Mouse (Mus musculus) liver, adult 2 months (tissue): ENCODE results near the gene Pitx3. TPM values are rescaled to one million over a fixed set of nuclear protein-coding genes. Genes with fewer than 3 reads are reported as not detected.
"Not testable (repeated sequence)": the region's sequence is repeated elsewhere in the genome, so short reads cannot be mapped to it uniquely, and the experiment has no call there.

Experiments
- DNase-seq: peaks from one replicate; pipeline ENCODE4 v3.0.0-alpha.2; 2011; ENCODE audit warnings: low read depth, low spot score; ENCODE audit errors: extremely low read depth
- H3K27ac ChIP-seq: fragments of 200-500 bp; replicated peaks from 2 replicates; pipeline ENCODE4 v1.5.1; 2012; ENCODE audit warnings: low read depth, mild to moderate bottlenecking, control low read depth, inconsistent platforms, low read length; ENCODE audit not compliant: insufficient read depth
- H3K27me3 ChIP-seq: fragments of 200-500 bp; 2 replicates; pipeline ENCODE4 v1.6.1; 2012; ENCODE audit warnings: mild to moderate bottlenecking, moderate library complexity, low read length, inconsistent platforms; ENCODE audit not compliant: control insufficient read depth, insufficient read depth
- H3K36me3 ChIP-seq: fragments of 200-500 bp; 2 replicates; pipeline ENCODE4 v1.6.1; 2012; ENCODE audit warnings: low read length, inconsistent platforms; ENCODE audit not compliant: control insufficient read depth, insufficient read depth
- H3K4me1 ChIP-seq: fragments of 200-500 bp; 2 replicates; pipeline ENCODE4 v1.6.1; 2011; ENCODE audit warnings: low read length; ENCODE audit not compliant: control insufficient read depth, insufficient read depth
- H3K4me3 ChIP-seq: fragments of 200-500 bp; 2 replicates; pipeline ENCODE4 v1.5.1; 2011; ENCODE audit warnings: low read depth, mild to moderate bottlenecking, control low read depth, low read length, moderate library complexity; ENCODE audit not compliant: insufficient read depth
- H3K79me2 ChIP-seq: fragments of 200-500 bp; 2 replicates; pipeline ENCODE4 v1.6.1; 2012; ENCODE audit warnings: inconsistent platforms, mild to moderate bottlenecking, low read length, moderate library complexity; ENCODE audit not compliant: control insufficient read depth, insufficient read depth
- H3K9ac ChIP-seq: fragments of 200-500 bp; 2 replicates; pipeline ENCODE4 v1.6.1; 2012; ENCODE audit warnings: low read depth, mild to moderate bottlenecking, control low read depth, inconsistent platforms, low read length
- CTCF ChIP-seq: fragments of 200-500 bp; IDR thresholded peaks from 2 replicates; pipeline ENCODE4 v1.5.1; 2011; ENCODE audit warnings: low read depth, low read length, control low read depth
- POLR2A ChIP-seq: fragments of 200-500 bp; IDR thresholded peaks from 2 replicates; pipeline ENCODE4 v1.6.1; 2011; ENCODE audit warnings: low read length, control low read depth; ENCODE audit not compliant: insufficient read depth; ENCODE audit errors: extremely low read depth
- WGBS: fragments of 180-500 bp; shearing (Covaris S2); methylation state at CpG from one replicate; pipeline ENCODE4 v1.1.7; 2018; 5-methylcytosine and 5-hydroxymethylcytosine counted together
- polyA plus RNA-seq: library from polyadenylated mRNA; depleted of rRNA; stranded (reverse); fragments of >200 nt; gene quantifications from 2 replicates; pipeline ENCODE4 v1.2.3, GENCODE M21; 2012
- total RNA-seq: library from RNA; depleted of rRNA; stranded (reverse); fragments of >200 nt; gene quantifications from 2 replicates; pipeline ENCODE4 v1.2.3, GENCODE M21; 2014

Pitx3 gene
- total and polyA plus RNA-seq, 2 experiments: not detected

- H3K27ac ChIP-seq: peak overlapping the region; percentile 41; the same call in 1 of the 2 replicates
- no peaks in the 10 kb centered on the region for H3K36me3 ChIP-seq
- DNase-seq: peak; percentile 59
- 8% methylated on average over 8 of the region's 8 CpGs for WGBS
- H3K79me2 ChIP-seq: no peaks in the 10 kb centered on the region
- H3K4me3 ChIP-seq: no peak overlapping the region; the same call in 1 of the 2 replicates
- TF ChIP-seq CTCF (no peak), POLR2A (no peak)
- H3K4me1 ChIP-seq: peaks cover 19% of the 10 kb centered on the region
- H3K27me3 ChIP-seq: no peaks in the 10 kb centered on the region
- H3K9ac ChIP-seq: peak overlapping the region; percentile 30
Observed at GRCm38 (mm10) chr19:46131283-46131682, 16.8 kb downstream of the Pitx3 start.

DNA sequence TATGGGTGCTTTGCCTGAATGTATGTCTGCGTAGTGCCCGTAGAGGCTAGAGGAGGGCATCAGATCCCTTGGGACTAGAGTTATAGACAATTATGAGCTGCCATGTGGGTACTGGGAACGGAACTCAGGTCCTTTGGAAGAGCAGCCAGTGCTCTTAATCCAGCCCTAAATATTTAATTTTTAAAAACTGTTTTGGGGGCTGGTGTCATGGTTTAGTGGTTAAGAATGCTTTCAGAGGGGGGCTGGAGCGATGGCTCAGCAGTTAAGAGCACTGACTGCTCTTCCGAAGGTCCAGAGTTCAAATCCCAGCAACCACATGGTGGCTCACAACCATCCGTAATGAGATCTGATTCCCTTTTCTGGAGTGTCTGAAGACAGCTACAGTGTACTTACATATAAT lies 18.4 kb downstream of the Pitx3 start:
- WGBS: 69% methylated on average over 6 of the region's 6 CpGs
- not testable (repeated sequence) for H3K27ac ChIP-seq, H3K27me3 ChIP-seq, H3K9ac ChIP-seq, DNase-seq, H3K36me3 ChIP-seq, H3K4me3 ChIP-seq, H3K79me2 ChIP-seq
- peaks cover 18% of the 10 kb centered on the region for H3K4me1 ChIP-seq

DNA sequence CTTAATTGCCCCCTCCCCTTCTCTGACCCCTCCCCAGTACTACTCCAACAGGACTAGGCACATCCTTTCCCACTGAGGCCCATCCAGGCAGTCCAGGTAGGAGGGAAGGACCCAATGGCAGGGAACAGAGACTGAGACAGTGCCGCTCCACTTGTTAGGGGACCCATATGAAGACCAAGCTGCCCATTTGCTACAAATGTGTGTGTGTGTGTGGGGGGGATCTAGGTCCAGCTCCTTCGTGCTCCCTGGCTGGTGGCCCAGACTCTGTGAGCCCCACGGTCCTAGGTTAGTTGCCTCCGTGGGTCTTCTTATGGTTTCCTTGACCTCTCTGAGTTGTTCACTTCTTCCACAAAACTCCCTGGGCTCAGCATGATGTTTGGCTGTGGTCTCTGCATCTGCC lies 21.8 kb downstream of the Pitx3 start:
- no peak for TF ChIP-seq CTCF
- no peak for TF ChIP-seq POLR2A
- H3K79me2 ChIP-seq: no peaks in the 10 kb centered on the region
- H3K27ac ChIP-seq: no peak overlapping the region
- H3K36me3 ChIP-seq: no peaks in the 10 kb centered on the region
- 86% methylated on average over 4 of the region's 4 CpGs for WGBS
- DNase-seq: no peak
- no peaks in the 10 kb centered on the region for H3K27me3 ChIP-seq
- no peak overlapping the region for H3K9ac ChIP-seq
- H3K4me3 ChIP-seq: no peak overlapping the region
- H3K4me1 ChIP-seq: peaks cover 12% of the 10 kb centered on the region

DNA sequence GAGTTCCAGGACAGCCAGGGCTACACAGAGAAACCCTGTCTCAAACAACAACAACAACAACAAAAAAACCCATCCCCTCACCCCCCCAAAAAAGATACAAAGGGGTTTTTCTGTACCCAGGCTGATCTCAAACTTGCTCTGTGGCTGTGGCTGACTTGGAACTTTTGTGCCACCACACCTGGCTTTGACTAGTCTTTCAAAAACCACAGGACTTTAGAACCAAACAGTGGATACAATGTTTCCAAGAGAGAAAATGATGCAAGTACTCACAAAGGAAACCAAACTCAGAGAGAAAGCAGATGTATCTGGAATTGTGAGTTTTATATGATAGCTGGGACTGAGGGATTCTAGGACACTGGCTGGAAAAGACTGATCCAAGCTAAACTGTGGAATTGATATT lies 23.5 kb downstream of the Pitx3 start:
- Histone ChIP-seq H3K27me3 (no peaks in the 10 kb centered on the region), H3K9ac (no peak overlapping the region), H3K27ac (peak overlapping the region; percentile 70), H3K79me2 (no peaks in the 10 kb centered on the region), H3K4me1 (peaks cover 10% of the 10 kb centered on the region), H3K36me3 (no peaks in the 10 kb centered on the region), H3K4me3 (no peak overlapping the region)
- DNase-seq: peak; percentile 89
- TF ChIP-seq POLR2A: no peak
- TF ChIP-seq CTCF: no peak

GRCm38 (mm10) chr19:46123876-46124275 lies 24.2 kb downstream of the Pitx3 start:
- Histone ChIP-seq H3K27me3 (no peaks in the 10 kb centered on the region), H3K4me1 (peaks cover 10% of the 10 kb centered on the region), H3K4me3 (no peak overlapping the region), H3K36me3 (no peaks in the 10 kb centered on the region), H3K79me2 (no peaks in the 10 kb centered on the region), H3K27ac (peak overlapping the region; percentile 59; the same call in 1 of the 2 replicates), H3K9ac (no peak overlapping the region)
- 46% methylated on average over 3 of the region's 3 CpGs for WGBS
- TF ChIP-seq POLR2A: no peak
- TF ChIP-seq CTCF: no peak
- peak; percentile 63 for DNase-seq

DNA sequence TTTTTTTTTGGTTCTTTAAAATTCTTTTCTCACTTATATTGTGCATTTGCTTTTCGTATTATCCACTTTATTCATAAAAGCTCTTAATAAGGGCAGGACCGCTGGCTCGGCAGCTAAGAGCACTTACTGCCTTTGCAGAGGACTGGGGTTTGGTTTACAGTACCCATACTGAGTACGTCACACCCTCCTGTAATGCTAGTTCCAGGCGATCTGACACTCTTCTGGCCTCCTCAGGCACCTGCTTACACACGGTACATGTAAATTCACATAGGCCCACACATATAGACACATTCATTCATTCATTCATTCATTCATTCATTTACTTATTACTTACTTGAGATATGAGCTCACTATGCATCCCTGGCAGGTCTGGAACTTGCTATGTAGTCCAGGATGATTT lies 27.3 kb downstream of the Pitx3 start:
- Histone ChIP-seq H3K4me3 (no peak overlapping the region), H3K9ac (no peak overlapping the region), H3K27me3 (no peaks in the 10 kb centered on the region), H3K79me2 (no peaks in the 10 kb centered on the region), H3K4me1 (peaks cover 10% of the 10 kb centered on the region), H3K27ac (no peak overlapping the region), H3K36me3 (no peaks in the 10 kb centered on the region)
- WGBS: 88% methylated on average over 6 of the region's 6 CpGs
- no peak for DNase-seq
- no peak for TF ChIP-seq CTCF
- TF ChIP-seq POLR2A: no peak

DNA sequence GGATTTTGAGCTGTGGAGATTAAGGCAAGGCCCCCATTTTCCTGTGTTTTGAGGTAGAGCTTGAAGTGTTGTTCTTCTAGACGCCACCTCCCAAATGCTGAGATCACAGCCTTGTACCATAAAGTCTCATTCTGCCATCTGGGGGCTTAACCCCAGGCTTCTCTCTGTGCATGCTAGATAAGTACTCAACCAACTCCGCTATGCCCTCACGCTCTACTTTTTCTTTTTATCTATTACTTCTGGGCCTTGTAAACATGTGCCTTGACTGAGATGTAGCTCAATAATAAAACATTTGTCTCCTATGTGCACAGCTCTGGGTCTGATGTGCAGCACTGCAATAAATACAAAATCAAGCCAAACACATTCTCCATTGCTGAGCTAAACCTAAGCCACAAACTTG lies 28.7 kb downstream of the Pitx3 start:
- no peak for DNase-seq
- 91% methylated on average over 3 of the region's 3 CpGs for WGBS

More for the DNA sequence above, 28.7 kb downstream of the Pitx3 start:
- H3K79me2 ChIP-seq: no peaks in the 10 kb centered on the region
- no peak for TF ChIP-seq POLR2A
- no peak for TF ChIP-seq CTCF
- H3K27ac ChIP-seq: no peak overlapping the region
- H3K27me3 ChIP-seq: no peaks in the 10 kb centered on the region
- H3K4me3 ChIP-seq: no peak overlapping the region
- no peaks in the 10 kb centered on the region for H3K36me3 ChIP-seq
- H3K9ac ChIP-seq: no peak overlapping the region
- H3K4me1 ChIP-seq: peaks cover 4% of the 10 kb centered on the region
